Comparison of ENCODE assay signal across 25 mouse cellular contexts in the genomic region with DNA sequence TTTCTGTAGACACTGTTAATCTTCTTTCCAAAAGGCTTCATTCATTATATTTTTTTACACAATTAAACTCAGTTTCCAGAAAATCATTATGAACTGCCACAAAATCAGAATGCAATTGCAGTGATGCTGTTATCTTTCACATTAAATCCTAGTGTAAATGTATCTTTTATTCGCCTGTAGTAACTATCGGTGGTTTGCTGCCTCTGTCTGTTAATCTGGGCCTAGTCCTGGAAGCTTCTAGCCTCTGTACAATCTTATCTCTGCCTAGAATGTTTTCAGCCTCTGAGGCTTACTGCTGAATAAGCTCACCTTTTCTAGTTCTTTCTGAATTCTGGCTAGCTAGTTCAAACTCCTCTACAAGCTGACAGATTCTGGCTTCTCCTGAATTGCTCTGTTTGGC.
"Had no signal": no experiment of that assay in that cellular context is flagged by ENCODE, and none has a peak within 500 bp of the region (broad histone marks: within the 10 kb centered on the region; RNA-seq: fewer than 3 reads in every experiment).

No protein-coding gene starts in this region.

- H3K4me3 ChIP-seq: heart, adult 2 months; heart, embryonic 13.5 days; heart, embryonic 15.5 days; hindbrain, embryonic 12.5 days; intestine, embryonic 15.5 days; layer of hippocampus, adult 2 months; left cerebral cortex, adult 2 months; limb, embryonic 13.5 days; limb, embryonic 15.5 days; liver, embryonic 15.5 days had no signal

- H3K27ac ChIP-seq: heart, adult 2 months; heart, embryonic 13.5 days; heart, embryonic 15.5 days; hindbrain, embryonic 12.5 days; hindbrain, embryonic 14.5 days; intestine, embryonic 15.5 days; layer of hippocampus, adult 2 months; left cerebral cortex, adult 2 months; limb, embryonic 13.5 days; limb, embryonic 15.5 days; liver, embryonic 15.5 days had no signal

- H3K4me2 ChIP-seq: heart, embryonic 11.5 days; heart, embryonic 13.5 days; heart, embryonic 15.5 days; hindbrain, embryonic 12.5 days; hindbrain, embryonic 14.5 days; intestine, embryonic 15.5 days; limb, embryonic 13.5 days; limb, embryonic 15.5 days; liver, embryonic 15.5 days had no signal

- H3K9ac ChIP-seq: heart, embryonic 13.5 days; heart, embryonic 15.5 days; hindbrain, embryonic 12.5 days; hindbrain, embryonic 14.5 days; intestine, embryonic 15.5 days; limb, embryonic 13.5 days; limb, embryonic 15.5 days; liver, embryonic 15.5 days had no signal

- ATAC-seq: hindbrain, embryonic 16.5 days; inflammation-experienced regulatory T-cells, adult 6 months; intestine, embryonic 15.5 days; intestine, postnatal 0 days had no signal

- H3K36me3 ChIP-seq: heart, embryonic 15.5 days; intestine, embryonic 15.5 days had no signal

- H3K27me3 ChIP-seq: heart, embryonic 13.5 days; heart, embryonic 15.5 days; hindbrain, embryonic 12.5 days; intestine, embryonic 15.5 days; limb, embryonic 13.5 days; limb, embryonic 15.5 days; liver, embryonic 15.5 days had no signal

- H3K9me3 ChIP-seq: heart, embryonic 13.5 days; heart, embryonic 15.5 days; hindbrain, embryonic 12.5 days; intestine, embryonic 15.5 days; limb, embryonic 13.5 days; limb, embryonic 15.5 days; liver, embryonic 15.5 days had no signal

- DNase-seq: gastrocnemius, postnatal 14 days; gastrocnemius, postnatal 36 days; heart, adult 11 months; heart, adult 2 months; heart, postnatal 14 days; heart, postnatal 36 days; kidney, adult 18-20 months; kidney, adult 8-10 months; kidney, postnatal 10 days; kidney, postnatal 25 days; kidney, postnatal 4 days had no signal
